Mouse (Mus musculus) spleen, postnatal 36 days (tissue): ENCODE results near the gene Tm2d1.

Experiments
- DNase-seq, 2 experiments: peaks; one replicate each; pipeline ENCODE4 v3.0.0; 2022; ENCODE audit warnings: low spot score in 2 of 2, mixed read lengths in 1 of 2

Tm2d1 gene

DNA sequence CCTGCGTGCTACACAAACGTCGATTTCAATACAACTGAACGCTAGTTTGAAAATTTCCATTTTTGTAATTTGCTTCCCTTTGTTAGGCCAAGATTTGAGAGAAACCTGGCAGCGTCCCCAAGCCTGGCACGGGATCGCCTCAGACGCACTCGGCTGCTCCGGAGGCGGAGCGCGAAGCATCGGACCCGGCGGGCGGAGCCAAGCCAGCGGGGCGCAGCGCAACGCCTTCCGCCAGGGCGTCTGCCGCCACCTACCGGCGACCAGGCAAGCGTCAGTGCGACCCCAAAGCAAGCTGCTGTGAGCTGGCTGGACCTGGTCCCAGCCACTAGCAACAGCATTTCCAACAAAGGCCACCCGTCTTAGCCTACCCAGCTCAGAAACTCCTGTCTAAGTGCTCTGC is 60.9 kb downstream of the Tm2d1 start:
- DNase-seq = peak; percentile 79 to 82

DNA sequence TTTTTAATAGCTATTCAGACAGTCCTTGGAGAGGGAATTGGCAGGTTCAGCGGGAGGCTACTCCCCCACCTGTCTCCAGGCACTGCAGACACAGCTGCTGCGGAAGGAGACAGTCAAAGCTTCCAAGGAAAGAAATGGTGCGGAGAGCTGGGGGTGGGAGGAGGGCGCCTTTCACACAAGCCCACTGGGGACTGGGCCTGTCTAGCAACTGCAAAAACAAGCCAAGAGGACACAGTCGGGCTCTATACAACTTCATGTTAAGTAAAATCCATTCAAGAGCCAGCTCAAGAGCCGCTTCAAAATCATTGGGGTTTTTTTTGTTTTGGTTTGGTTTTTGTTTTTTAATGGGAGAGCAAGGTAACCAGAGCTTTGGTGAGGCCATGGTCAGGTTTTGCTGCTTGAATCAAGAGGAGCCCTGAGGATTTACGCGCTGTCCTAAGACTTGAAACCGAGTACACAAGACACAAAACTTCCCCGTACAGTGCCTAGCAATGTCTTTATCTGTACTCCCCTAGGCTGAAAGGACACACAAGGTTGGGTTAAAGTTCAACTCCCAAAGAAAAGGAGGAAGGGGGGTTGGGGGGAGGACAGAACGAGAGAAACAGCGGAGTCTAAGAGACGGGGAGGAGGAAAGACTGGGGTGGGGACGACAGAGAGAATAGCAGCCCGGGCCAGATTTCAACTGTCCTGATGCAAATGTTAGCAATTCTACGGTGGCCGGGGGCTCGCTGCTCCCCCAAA is 61.6 kb downstream of the Tm2d1 start:
- DNase-seq = no peak

GRCm38 (mm10) chr4:98318769-98319168 is 64.3 kb downstream of the Tm2d1 start:
- DNase-seq = no peak

DNA sequence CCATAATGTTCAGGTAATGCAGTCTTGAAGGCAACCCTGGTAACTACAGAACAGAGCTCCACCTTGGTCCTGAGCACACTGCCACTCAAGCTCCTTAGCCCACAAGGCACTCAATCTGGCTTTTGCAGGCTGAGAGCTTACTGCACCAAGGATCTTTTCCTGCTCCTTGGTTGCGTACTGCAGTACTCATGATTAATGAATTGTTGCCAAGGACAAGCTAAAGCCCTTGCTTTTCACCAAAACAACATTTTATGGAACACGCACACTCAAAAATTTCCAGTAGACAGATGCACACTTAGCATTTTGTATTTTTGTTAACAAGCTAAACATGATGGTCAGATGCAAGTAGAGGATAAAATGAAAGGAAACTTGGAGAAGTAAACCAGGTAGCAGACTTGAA is 66.0 kb downstream of the Tm2d1 start:
- no peak for DNase-seq
